Mouse (Mus musculus): ENCODE measurements at regions not wholly inside any gene's neighbourhood (a gene's known extent, or its start where the extent isn't known, plus 50 kb on each side); places are given as distances from the start of the nearest gene placed in this dataset.

- TF ChIP-seq CTCF (IDR thresholded peaks at IDR 0.05; ENCODE audit: low read depth) (no peak), EP300 (optimal IDR thresholded peaks at IDR 0.05) (no peak)
These were observed 311.1 kb upstream of the Nova1 start for GRCm38 (mm10) chr12:47129821-47130220.
